Mouse (Mus musculus): Measurements from ENCODE around the gene Cass4. TPM values are rescaled to one million over a fixed set of nuclear protein-coding genes. Genes with fewer than 3 reads are reported as not detected.

Gene Cass4
- total RNA-seq (2014; rRNA removed) = 0.21 and 0.29 TPM in 2 replicates
- polyA plus RNA-seq (2015; fragmentation: Nextera tagmentation; extraction: Ambion mirVana) = 0.16 and 0.25 TPM in 2 replicates

- Histone ChIP-seq H3K4me3 (ENCODE audit: low read length) (no peak within 1 kb of the TSS), H3K9ac (replicated peaks; ENCODE audit: low read length) (no peak within 1 kb of the TSS), H3K27me3 (ENCODE audit: insufficient read depth, low read length) (no peaks in the 10 kb centered on the region), H3K9me3 (ENCODE audit: low read length) (no peaks in the 10 kb centered on the region), H3K36me3 (ENCODE audit: insufficient read depth, low read length) (no peaks in the 10 kb centered on the region), H3K4me1 (ENCODE audit: insufficient read depth, low read length) (no peaks in the 10 kb centered on the region), H3K4me2 (ENCODE audit: low read depth, low read length) (no peak within 1 kb of the TSS), H3K27ac (no peak within 1 kb of the TSS)
- no peak for ATAC-seq
- no peak for DNase-seq (ENCODE audit: low spot score)
- WGBS = 37% methylated on average over 13 of the region's 13 CpGs
- no peak for TF ChIP-seq CTCF (IDR thresholded peaks at IDR 0.05; ENCODE audit: low read depth)
Observed at GRCm38 (mm10) chr2:172393391-172394051, at the start of gene Cass4. TSS of gene Cass4 (plus strand) at chr2:172393794.

GRCm38 (mm10) chr2:172344669-172345068 lies 48.9 kb upstream of the Cass4 start:
- 27% methylated on average over 5 of the region's 5 CpGs for WGBS
- Histone ChIP-seq H3K4me1 (ENCODE audit: insufficient read depth, low read length) (peaks cover 11% of the 10 kb centered on the region; the same call in 1 of the 2 replicates), H3K27ac (peak overlapping the region; percentile 65), H3K9ac (replicated peaks; ENCODE audit: low read length) (no peak overlapping the region), H3K4me3 (ENCODE audit: low read length) (peak overlapping the region; percentile 48), H3K36me3 (ENCODE audit: insufficient read depth, low read length) (no peaks in the 10 kb centered on the region), H3K9me3 (ENCODE audit: low read length) (no peaks in the 10 kb centered on the region), H3K4me2 (ENCODE audit: low read depth, low read length) (peak overlapping the region; percentile 88), H3K27me3 (ENCODE audit: insufficient read depth, low read length) (no peaks in the 10 kb centered on the region)
- DNase-seq (ENCODE audit: low spot score) (no peak), ATAC-seq (no peak)
- no peak for TF ChIP-seq CTCF (IDR thresholded peaks at IDR 0.05; ENCODE audit: low read depth)

GRCm38 (mm10) chr2:172345258-172345738 lies 48.3 kb upstream of the Cass4 start, which contains the start of gene Fam210b:
TSS of gene Fam210b (plus strand) at chr2:172345565.
- peaks cover 11% of the 10 kb centered on the region; the same call in 1 of the 2 replicates for H3K4me1 ChIP-seq (ENCODE audit: insufficient read depth, low read length)
- peak within 1 kb of the TSS; percentile 88 for H3K4me2 ChIP-seq (ENCODE audit: low read depth, low read length)
- peak within 1 kb of the TSS; percentile 65 for H3K27ac ChIP-seq
- 1% methylated on average over 28 of the region's 35 CpGs for WGBS
- peak within 1 kb of the TSS; percentile 48 for H3K4me3 ChIP-seq (ENCODE audit: low read length)
- no peaks in the 10 kb centered on the region for H3K9me3 ChIP-seq (ENCODE audit: low read length)
- no peak for TF ChIP-seq CTCF (IDR thresholded peaks at IDR 0.05; ENCODE audit: low read depth)
- H3K9ac ChIP-seq (replicated peaks; ENCODE audit: low read length) = peak within 1 kb of the TSS; percentile 49
- peak; percentile 95 for ATAC-seq
- H3K36me3 ChIP-seq (ENCODE audit: insufficient read depth, low read length) = no peaks in the 10 kb centered on the region
- DNase-seq (ENCODE audit: low spot score) = peak; percentile 97
- no peaks in the 10 kb centered on the region for H3K27me3 ChIP-seq (ENCODE audit: insufficient read depth, low read length)

- WGBS = 10% methylated on average over 31 of the region's 31 CpGs
- Histone ChIP-seq H3K27me3 (ENCODE audit: insufficient read depth, low read length) (no peaks in the 10 kb centered on the region), H3K4me3 (ENCODE audit: low read length) (peak overlapping the region; percentile 48), H3K27ac (0 out of 2 replicates have a peak overlapping the region, but pooled peaks have one; percentile 61), H3K4me2 (ENCODE audit: low read depth, low read length) (peak overlapping the region; percentile 88), H3K4me1 (ENCODE audit: insufficient read depth, low read length) (peaks cover 11% of the 10 kb centered on the region; the same call in 1 of the 2 replicates), H3K9ac (replicated peaks; ENCODE audit: low read length) (peak overlapping the region; percentile 49), H3K36me3 (ENCODE audit: insufficient read depth, low read length) (no peaks in the 10 kb centered on the region), H3K9me3 (ENCODE audit: low read length) (no peaks in the 10 kb centered on the region)
- DNase-seq (ENCODE audit: low spot score) (peak; percentile 61), ATAC-seq (no peak)
- peak; percentile 22; the same call in 1 of the 2 replicates for TF ChIP-seq CTCF (IDR thresholded peaks at IDR 0.05; ENCODE audit: low read depth)
Observed at GRCm38 (mm10) chr2:172346034-172346929, 47.3 kb upstream of the Cass4 start.

- H3K4me2 ChIP-seq (ENCODE audit: low read depth, low read length) = peak overlapping the region; percentile 88
- DNase-seq (ENCODE audit: low spot score) = no peak
- H3K36me3 ChIP-seq (ENCODE audit: insufficient read depth, low read length) = no peaks in the 10 kb centered on the region
- no peak overlapping the region for H3K27ac ChIP-seq
- ATAC-seq = no peak
- H3K4me3 ChIP-seq (ENCODE audit: low read length) = no peak overlapping the region; the same call in 1 of the 2 replicates
- TF ChIP-seq CTCF (IDR thresholded peaks at IDR 0.05; ENCODE audit: low read depth) = no peak
- H3K9ac ChIP-seq (replicated peaks; ENCODE audit: low read length) = no peak overlapping the region
- WGBS = 56% methylated on average over 8 of the region's 8 CpGs
- no peaks in the 10 kb centered on the region for H3K27me3 ChIP-seq (ENCODE audit: insufficient read depth, low read length)
- no peaks in the 10 kb centered on the region for H3K9me3 ChIP-seq (ENCODE audit: low read length)
- H3K4me1 ChIP-seq (ENCODE audit: insufficient read depth, low read length) = peaks cover 11% of the 10 kb centered on the region; the same call in 1 of the 2 replicates
Observed at GRCm38 (mm10) chr2:172346933-172347611, 46.5 kb upstream of the Cass4 start.
